Mouse (Mus musculus) intestine, embryonic 14.5 days (tissue): ENCODE results near the gene Palm. TPM values are rescaled to one million over a fixed set of nuclear protein-coding genes. Genes with fewer than 3 reads are reported as not detected.

Source experiments
- ATAC-seq: fragments of 200-750 bp; cut with Nextera tagmentation; replicated peaks from 2 replicates; pipeline ENCODE4 v1.8.0; 2017; ENCODE audit warnings: low read depth, moderate number of reproducible peaks, moderate TSS enrichment, moderate library complexity; ENCODE audit not compliant: low FRiP score, low TSS enrichment
- DNase-seq: peaks from one replicate; pipeline ENCODE4 v3.0.0-alpha.2; 2018; ENCODE audit warnings: low spot score
- H3K27ac ChIP-seq: fragments of 300-500 bp; sonication (generic); 2 replicates; pipeline ENCODE4 v1.5.1; 2014; ENCODE audit warnings: low read depth, mild to moderate bottlenecking, control low read depth
- H3K27me3 ChIP-seq: fragments of 300-500 bp; sonication (generic); replicated peaks from 2 replicates; pipeline ENCODE4 v1.6.1; 2014; ENCODE audit warnings: low read length, control low read depth; ENCODE audit not compliant: control insufficient read depth, insufficient read depth
- H3K36me3 ChIP-seq: fragments of 300-500 bp; sonication (generic); 2 replicates; pipeline ENCODE4 v1.6.1; 2014; ENCODE audit warnings: low read length, control low read depth; ENCODE audit not compliant: control insufficient read depth, insufficient read depth
- H3K4me1 ChIP-seq: fragments of 300-500 bp; sonication (generic); replicated peaks from 2 replicates; pipeline ENCODE4 v1.6.1; 2014; ENCODE audit warnings: low read length, control low read depth, mixed read lengths; ENCODE audit not compliant: control insufficient read depth, insufficient read depth
- H3K4me2 ChIP-seq: fragments of 300-500 bp; sonication (generic); 2 replicates; pipeline ENCODE4 v1.6.1; 2014; ENCODE audit warnings: low read length
- H3K4me3 ChIP-seq: fragments of 300-500 bp; sonication (generic); 2 replicates; pipeline ENCODE4 v1.5.1; 2014; ENCODE audit warnings: low read depth, low read length, control low read depth, mixed read lengths
- H3K9ac ChIP-seq: fragments of 300-500 bp; sonication (generic); 2 replicates; pipeline ENCODE4 v1.6.1; 2014; ENCODE audit warnings: mild to moderate bottlenecking, low read length
- H3K9me3 ChIP-seq: fragments of 300-500 bp; sonication (generic); 2 replicates; pipeline ENCODE4 v1.6.1; 2016; ENCODE audit warnings: low read length, control low read depth; ENCODE audit not compliant: control insufficient read depth
- WGBS: fragments of 180-500 bp; shearing (Covaris S2); extraction: QIAGEN DNeasy Blood & Tissue Kit; methylation state at CpG from one replicate; pipeline ENCODE4 v1.1.7; 2014; 5-methylcytosine and 5-hydroxymethylcytosine counted together
- polyA plus RNA-seq: library from polyadenylated mRNA; unstranded; fragments of >200 nt; fragmentation: Nextera tagmentation; extraction: Ambion mirVana; gene quantifications from 2 replicates; pipeline ENCODE4 v1.2.1, GENCODE M21; 2014

The Palm gene
- polyA plus RNA-seq, 1 experiment from 2014 or later: 66.2 TPM

DNA sequence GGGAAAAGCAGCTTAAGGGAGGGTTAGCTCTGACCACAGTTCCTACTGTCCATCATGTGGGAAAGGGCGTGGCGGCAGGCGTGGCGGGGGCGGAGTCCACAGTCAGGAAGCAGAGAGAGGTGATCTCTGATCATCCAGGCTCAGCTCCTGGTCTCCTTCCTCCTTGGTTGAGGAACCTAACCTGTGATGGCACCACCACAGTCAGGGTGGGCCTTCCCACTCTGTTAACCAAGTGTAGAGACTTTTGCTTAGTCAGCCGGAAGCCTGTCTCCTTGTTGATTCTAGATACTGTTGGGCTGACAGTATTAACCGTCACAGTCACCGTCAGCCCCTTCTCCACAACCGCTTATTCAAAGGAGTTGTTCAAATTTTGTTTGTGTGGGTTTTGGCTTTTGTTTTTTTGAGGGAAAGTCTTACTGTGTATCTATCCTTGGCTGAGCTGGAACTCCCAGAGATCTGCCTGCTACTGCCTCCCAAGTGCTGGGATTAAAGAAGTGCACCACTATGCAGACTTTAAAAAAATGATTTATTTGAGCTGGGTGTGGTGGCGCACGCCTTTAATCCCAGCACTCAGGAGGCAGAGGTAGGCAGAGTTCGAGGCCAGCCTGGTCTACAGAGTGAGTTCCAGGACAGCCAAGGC is 5.0 kb downstream of the Palm start:
- Histone ChIP-seq H3K4me1 (peaks cover 25% of the 10 kb centered on the region), H3K36me3 (no peaks in the 10 kb centered on the region), H3K4me3 (no peak overlapping the region), H3K27ac (no peak overlapping the region), H3K27me3 (no peaks in the 10 kb centered on the region), H3K4me2 (no peak overlapping the region), H3K9me3 (no peaks in the 10 kb centered on the region), H3K9ac (no peak overlapping the region)
- ATAC-seq: no peak
- 88% methylated on average over 12 of the region's 12 CpGs for WGBS
- no peak for DNase-seq

DNA sequence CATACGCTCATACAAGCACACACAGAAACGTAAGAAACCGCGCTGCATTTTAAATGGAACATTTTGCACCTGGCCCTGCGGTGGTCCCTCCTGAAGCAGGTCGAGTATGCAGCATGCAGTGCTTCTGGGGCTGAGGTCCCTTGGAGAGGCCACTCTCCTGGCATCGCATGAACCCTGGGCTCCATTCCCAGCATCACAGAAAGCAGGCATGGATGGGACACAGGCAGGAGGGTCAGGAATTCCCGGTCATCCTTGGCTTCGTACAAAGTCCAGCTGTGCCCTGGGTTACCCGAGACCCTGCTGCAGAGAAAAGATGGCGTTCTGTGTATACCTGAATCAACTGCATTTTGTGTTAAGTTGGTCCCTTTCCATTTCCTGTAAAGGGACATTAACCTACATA is 7.1 kb downstream of the Palm start:
- 84% methylated on average over 11 of the region's 11 CpGs for WGBS
- Histone ChIP-seq H3K27ac (no peak overlapping the region), H3K9me3 (no peaks in the 10 kb centered on the region), H3K27me3 (no peaks in the 10 kb centered on the region), H3K4me2 (no peak overlapping the region), H3K4me3 (no peak overlapping the region), H3K4me1 (peaks cover 20% of the 10 kb centered on the region), H3K9ac (no peak overlapping the region), H3K36me3 (no peaks in the 10 kb centered on the region)
- DNase-seq (no peak), ATAC-seq (no peak)

DNA sequence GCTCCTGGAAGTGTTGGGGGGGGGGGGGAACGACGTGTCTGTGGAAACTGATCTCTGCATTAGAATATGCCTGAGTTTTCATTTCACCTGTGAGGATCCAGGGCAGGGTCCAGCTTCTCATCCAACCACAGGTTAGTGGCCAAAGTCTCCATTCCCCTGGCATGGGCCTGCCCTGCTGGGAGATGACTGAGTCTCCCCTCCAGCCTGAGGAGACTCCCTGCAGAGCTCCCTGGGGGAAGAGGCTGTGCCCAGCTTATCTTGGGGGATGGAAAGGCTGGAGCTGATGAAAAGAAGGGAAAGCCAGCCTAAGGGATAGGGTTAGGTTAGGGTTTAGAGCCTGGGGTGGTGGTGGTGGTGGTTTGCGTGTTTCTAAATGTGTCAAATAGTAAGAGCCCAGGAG is 8.5 kb downstream of the Palm start:
- peaks cover 24% of the 10 kb centered on the region for H3K4me1 ChIP-seq
- ATAC-seq (no peak), DNase-seq (no peak)

DNA sequence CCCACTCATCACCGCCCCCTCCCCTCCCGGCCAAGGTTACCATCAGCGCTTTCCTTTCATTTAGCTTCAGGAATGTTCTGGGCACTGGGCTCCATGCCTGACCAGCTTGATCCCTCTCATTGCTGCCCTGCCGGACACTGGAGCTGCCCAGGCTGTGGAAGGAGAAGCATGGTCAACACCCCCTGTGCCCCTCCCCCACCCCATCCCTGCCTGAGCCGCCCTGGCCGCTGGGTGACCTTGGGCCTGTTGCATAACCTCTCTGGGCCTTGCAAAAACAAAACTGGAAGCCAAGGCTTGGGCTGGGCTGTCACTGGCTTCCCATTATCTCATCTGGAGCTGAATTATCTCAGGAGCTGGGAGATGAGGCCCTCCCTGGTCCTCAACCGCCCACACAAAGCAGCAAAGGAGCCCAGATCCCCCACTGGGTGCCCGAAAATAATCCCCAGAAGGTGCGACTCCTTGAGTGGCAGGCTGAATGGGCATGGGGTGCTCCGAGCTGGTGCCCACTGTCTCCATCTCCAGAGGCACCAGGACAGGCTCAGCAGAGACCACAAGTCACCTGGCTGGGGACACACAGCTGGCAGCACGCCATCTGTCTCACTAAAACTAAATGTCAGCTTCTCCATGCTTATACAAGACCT is 9.1 kb downstream of the Palm start:
- Histone ChIP-seq H3K4me1 (peaks cover 26% of the 10 kb centered on the region), H3K4me3 (no peak overlapping the region), H3K27me3 (no peaks in the 10 kb centered on the region), H3K9ac (no peak overlapping the region), H3K27ac (no peak overlapping the region), H3K4me2 (no peak overlapping the region), H3K36me3 (no peaks in the 10 kb centered on the region), H3K9me3 (no peaks in the 10 kb centered on the region)
- WGBS: 57% methylated on average over 11 of the region's 11 CpGs
- DNase-seq: no peak
- ATAC-seq: no peak

More for the DNA sequence above, 8.5 kb downstream of the Palm start:
- H3K9ac ChIP-seq: no peak overlapping the region
- H3K27me3 ChIP-seq: no peaks in the 10 kb centered on the region
- H3K36me3 ChIP-seq: no peaks in the 10 kb centered on the region
- WGBS: 50% methylated on average over 3 of the region's 3 CpGs
- no peak overlapping the region for H3K4me3 ChIP-seq
- no peak overlapping the region for H3K4me2 ChIP-seq
- no peaks in the 10 kb centered on the region for H3K9me3 ChIP-seq
- H3K27ac ChIP-seq: no peak overlapping the region

DNA sequence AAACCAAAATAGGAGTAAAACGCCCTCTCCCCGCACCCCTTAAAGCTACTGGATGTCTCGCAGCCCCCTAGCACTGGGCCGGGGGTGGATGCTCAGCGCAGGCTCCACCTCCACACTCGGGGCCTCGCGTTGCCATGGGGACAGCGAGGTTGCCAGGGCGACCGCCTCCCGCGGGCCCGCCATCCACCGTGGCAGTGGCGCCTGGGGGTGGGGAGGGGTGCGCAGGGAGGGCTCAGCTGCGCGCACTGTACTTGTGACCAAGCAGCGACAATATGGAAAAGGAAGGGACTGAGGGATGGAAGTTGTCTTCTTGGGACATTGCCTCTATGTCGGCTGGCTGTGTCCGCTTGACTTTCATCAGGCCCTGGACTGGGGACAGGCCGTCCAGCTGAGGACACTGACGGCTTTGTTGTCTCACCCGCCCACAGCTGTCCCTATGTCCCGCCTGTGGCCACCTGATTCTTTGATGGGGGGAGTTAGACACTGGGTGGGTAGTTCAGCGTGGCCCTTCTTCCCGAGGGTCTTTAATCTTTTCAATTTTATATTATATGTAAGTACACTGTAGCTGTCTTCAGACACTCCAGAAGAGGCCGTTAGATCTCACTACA is 10.4 kb downstream of the Palm start:
- peak overlapping the region; percentile 11 for H3K4me2 ChIP-seq
- H3K9ac ChIP-seq: no peak overlapping the region
- H3K27ac ChIP-seq: no peak overlapping the region
- ATAC-seq (peak; percentile 53), DNase-seq (no peak)
- H3K36me3 ChIP-seq: peaks cover 3% of the 10 kb centered on the region; the same call in 1 of the 2 replicates
- 20% methylated on average over 29 of the region's 29 CpGs for WGBS
- peaks cover 26% of the 10 kb centered on the region for H3K4me1 ChIP-seq
- H3K4me3 ChIP-seq: no peak overlapping the region
- no peaks in the 10 kb centered on the region for H3K9me3 ChIP-seq
- H3K27me3 ChIP-seq: no peaks in the 10 kb centered on the region

DNA sequence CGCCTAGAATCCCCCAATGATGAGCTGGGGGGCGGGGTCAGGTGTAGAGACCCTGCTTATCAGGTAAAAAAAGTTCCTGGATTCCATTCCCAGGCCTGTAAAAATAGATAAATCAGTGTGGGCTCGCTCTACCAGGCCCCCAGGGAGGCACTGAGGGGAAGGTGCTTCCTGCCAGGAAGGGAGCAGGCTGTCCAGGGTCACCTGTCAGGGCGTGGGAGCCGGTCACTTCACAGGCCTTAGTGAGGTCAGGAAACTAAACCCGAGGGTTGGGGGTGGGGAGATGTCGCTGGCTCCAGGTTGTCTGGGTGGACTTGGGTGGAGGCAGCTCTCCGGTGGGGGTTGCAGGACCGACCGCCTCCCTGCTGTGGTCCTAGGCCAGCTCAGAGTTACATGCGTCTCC is 12.3 kb downstream of the Palm start:
- H3K9me3 ChIP-seq: no peaks in the 10 kb centered on the region
- H3K4me1 ChIP-seq: peaks cover 26% of the 10 kb centered on the region
- peaks cover 14% of the 10 kb centered on the region; the same call in 1 of the 2 replicates for H3K36me3 ChIP-seq
- DNase-seq (no peak), ATAC-seq (no peak; the same call in 1 of the 2 replicates)
- no peak overlapping the region for H3K4me3 ChIP-seq
- no peaks in the 10 kb centered on the region for H3K27me3 ChIP-seq
- WGBS: 42% methylated on average over 11 of the region's 11 CpGs
- no peak overlapping the region for H3K27ac ChIP-seq
- no peak overlapping the region for H3K9ac ChIP-seq
- no peak overlapping the region for H3K4me2 ChIP-seq

DNA sequence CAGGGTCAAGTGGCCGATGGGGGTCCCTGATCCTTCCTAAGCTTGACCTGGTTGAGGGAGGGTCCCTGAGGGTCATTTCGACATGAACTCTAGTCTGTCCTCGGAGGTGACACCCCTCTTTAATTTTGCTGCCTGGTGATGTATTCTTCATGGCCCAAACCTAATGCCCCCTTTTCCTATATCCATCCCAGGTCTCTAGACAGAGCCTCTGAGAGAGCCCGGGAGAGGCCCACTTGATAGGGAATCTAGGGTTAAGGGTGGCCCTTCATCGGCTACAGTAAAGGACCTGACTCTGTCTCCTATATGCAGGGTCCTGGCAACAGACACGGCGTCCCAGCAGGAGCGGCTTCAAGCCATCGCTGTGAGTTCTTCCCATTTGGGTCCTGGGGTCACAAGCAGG is 13.0 kb downstream of the Palm start:
- H3K4me2 ChIP-seq: no peak overlapping the region
- H3K4me3 ChIP-seq: no peak overlapping the region
- WGBS: 83% methylated on average over 9 of the region's 9 CpGs

DNA sequence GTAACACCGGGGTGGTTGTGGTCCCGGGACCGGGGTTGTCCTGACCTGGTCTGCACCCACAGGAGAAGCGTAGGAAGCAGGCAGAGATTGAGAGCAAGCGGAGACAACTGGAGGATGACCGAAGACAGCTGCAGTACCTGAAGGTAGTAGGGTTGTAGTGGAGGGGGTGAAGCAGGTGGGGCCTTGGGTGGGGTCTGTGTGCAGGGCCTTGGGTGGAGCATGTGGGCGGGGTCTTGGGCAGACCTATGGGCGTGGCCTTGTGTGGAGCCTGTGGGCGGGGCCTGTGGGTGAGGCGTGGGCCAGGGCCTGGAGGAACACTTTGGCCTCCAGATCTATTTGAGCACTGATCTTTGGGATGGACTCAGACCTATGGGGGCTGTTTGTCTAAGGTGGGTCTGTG is 13.6 kb downstream of the Palm start:
- H3K4me1 ChIP-seq: peaks cover 26% of the 10 kb centered on the region
- H3K27me3 ChIP-seq: no peaks in the 10 kb centered on the region
- no peak overlapping the region for H3K9ac ChIP-seq
- no peak overlapping the region for H3K4me2 ChIP-seq
- H3K4me3 ChIP-seq: no peak overlapping the region
- no peak overlapping the region for H3K27ac ChIP-seq
- peaks cover 17% of the 10 kb centered on the region; the same call in 1 of the 2 replicates for H3K36me3 ChIP-seq
- no peak for ATAC-seq
- no peak for DNase-seq
- H3K9me3 ChIP-seq: no peaks in the 10 kb centered on the region
- WGBS: 76% methylated on average over 10 of the region's 10 CpGs

More for the DNA sequence above, 13.0 kb downstream of the Palm start:
- DNase-seq: no peak
- no peak for ATAC-seq
- no peaks in the 10 kb centered on the region for H3K27me3 ChIP-seq
- no peak overlapping the region for H3K9ac ChIP-seq
- H3K9me3 ChIP-seq: no peaks in the 10 kb centered on the region
- H3K4me1 ChIP-seq: peaks cover 26% of the 10 kb centered on the region
- no peak overlapping the region for H3K27ac ChIP-seq
- H3K36me3 ChIP-seq: peaks cover 17% of the 10 kb centered on the region; the same call in 1 of the 2 replicates
